In the genomic region with DNA sequence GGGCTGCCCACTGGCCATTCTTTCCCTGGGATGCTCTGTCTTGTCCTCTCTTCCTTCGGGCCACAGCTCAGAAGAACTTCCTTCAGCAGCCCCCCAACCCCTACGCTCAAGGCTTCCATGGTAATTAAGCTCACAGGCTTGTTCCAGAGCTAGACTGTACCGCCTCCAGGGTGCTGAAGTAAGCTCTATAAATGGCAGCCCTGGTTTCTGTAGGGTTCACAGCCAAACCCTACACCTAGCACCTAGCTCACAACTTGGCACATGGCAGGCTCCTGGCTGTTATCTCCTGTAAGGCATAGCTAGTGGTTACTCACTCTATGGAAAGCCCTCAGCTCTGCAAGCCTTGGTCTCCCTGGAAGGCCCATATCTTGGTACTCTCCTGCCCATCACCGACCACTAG, we compare ENCODE assay signal across 20 mouse cellular contexts. TPM values are rescaled to one million over a fixed set of nuclear protein-coding genes. Genes with fewer than 3 reads are reported as not detected.
DNase-seq lines count a peak whose midpoint lies in the region; ATAC-seq and TF ChIP-seq lines count a peak whose summit lies in the region.
"Had no signal": no experiment of that assay in that cellular context is flagged by ENCODE, and none has a peak within 500 bp of the region (broad histone marks: within the 10 kb centered on the region; RNA-seq: fewer than 3 reads in every experiment).

No protein-coding gene starts in this region.

- H3K9me3 ChIP-seq in midbrain, embryonic 10.5 days (replicated peaks): no peaks in the 10 kb centered on the region
- no peaks in the 10 kb centered on the region for H3K9me3 ChIP-seq in midbrain, embryonic 11.5 days (ENCODE audit: control insufficient read depth, low read length)
- no peaks in the 10 kb centered on the region for H3K9me3 ChIP-seq in hindbrain, embryonic 14.5 days (ENCODE audit: control insufficient read depth, low read length)
- H3K9me3 ChIP-seq in midbrain, embryonic 16.5 days (replicated peaks; ENCODE audit: control insufficient read depth, low read length, poor library complexity, severe bottlenecking): no peaks in the 10 kb centered on the region
- H3K9me3 ChIP-seq: heart, embryonic 12.5 days had no signal

- peak; percentile 38 to 39 for DNase-seq in frontal cortex, adult 2 months (ENCODE audit: extremely low spot score in 1 of 2, low spot score in 1 of 2)
- DNase-seq in frontal cortex, postnatal 14 days (ENCODE audit: low spot score in 2 of 2): no peak
- no peak for DNase-seq in midbrain, embryonic 10.5 days (ENCODE audit: low spot score)
- DNase-seq in midbrain, embryonic 11.5 days (ENCODE audit: low spot score, missing footprints): no peak
- DNase-seq in hindbrain, embryonic 14.5 days (ENCODE audit: low spot score): no peak
- no peak for DNase-seq in layer of hippocampus, adult 2 months (ENCODE audit: low spot score in 2 of 2)
- DNase-seq in layer of hippocampus, postnatal 36 days: no peak
- DNase-seq: B cell, adult 2 months; cerebellum, postnatal 25 days; gastrocnemius, postnatal 25 days; kidney, adult 18-20 months; kidney, postnatal 36 days; left cerebral cortex, postnatal 4 days; lung, postnatal 10 days had no signal

- H3K4me3 ChIP-seq in midbrain, embryonic 10.5 days: no peak overlapping the region
- no peak overlapping the region for H3K4me3 ChIP-seq in midbrain, embryonic 11.5 days (ENCODE audit: low read depth, low read length)
- H3K4me3 ChIP-seq in hindbrain, embryonic 14.5 days (replicated peaks; ENCODE audit: low read length): no peak overlapping the region
- H3K4me3 ChIP-seq in midbrain, embryonic 16.5 days (ENCODE audit: low read depth, low read length): no peak overlapping the region
- no peak overlapping the region for H3K4me3 ChIP-seq in layer of hippocampus, adult 2 months
- H3K4me3 ChIP-seq: heart, embryonic 12.5 days; megakaryocyte, embryonic 14.5 days had no signal

- H3K4me2 ChIP-seq in midbrain, embryonic 11.5 days: no peak overlapping the region
- no peak overlapping the region for H3K4me2 ChIP-seq in hindbrain, embryonic 14.5 days (replicated peaks)
- no peak overlapping the region for H3K4me2 ChIP-seq in midbrain, embryonic 16.5 days (ENCODE audit: low read length)
- H3K4me2 ChIP-seq: heart, embryonic 12.5 days had no signal

- WGBS in midbrain, embryonic 10.5 days: 79% methylated on average over 4 of the region's 4 CpGs
- WGBS in midbrain, embryonic 11.5 days: 73% methylated on average over 4 of the region's 4 CpGs
- 68% methylated on average over 4 of the region's 4 CpGs for WGBS in hindbrain, embryonic 14.5 days
- 68% methylated on average over 4 of the region's 4 CpGs for WGBS in midbrain, embryonic 16.5 days

- no peak for ATAC-seq in midbrain, embryonic 11.5 days (ENCODE audit: low FRiP score)
- ATAC-seq in hindbrain, embryonic 14.5 days (ENCODE audit: low FRiP score): no peak
- peak; percentile 16; the same call in 1 of the 2 replicates for ATAC-seq in midbrain, embryonic 16.5 days

- H3K36me3 ChIP-seq in midbrain, embryonic 10.5 days: no peaks in the 10 kb centered on the region
- H3K36me3 ChIP-seq in midbrain, embryonic 11.5 days (ENCODE audit: control insufficient read depth, insufficient read depth, low read length): no peaks in the 10 kb centered on the region
- no peaks in the 10 kb centered on the region for H3K36me3 ChIP-seq in hindbrain, embryonic 14.5 days (replicated peaks; ENCODE audit: control insufficient read depth, insufficient read depth)
- H3K36me3 ChIP-seq in midbrain, embryonic 16.5 days (ENCODE audit: control insufficient read depth, insufficient read depth, low read length): no peaks in the 10 kb centered on the region
- H3K36me3 ChIP-seq: heart, embryonic 12.5 days had no signal

- peaks cover 19% of the 10 kb centered on the region for H3K4me1 ChIP-seq in midbrain, embryonic 10.5 days
- H3K4me1 ChIP-seq in midbrain, embryonic 11.5 days (ENCODE audit: control insufficient read depth, insufficient read depth, low read length): peaks cover 2% of the 10 kb centered on the region; the same call in 1 of the 2 replicates
- peaks cover 8% of the 10 kb centered on the region for H3K4me1 ChIP-seq in hindbrain, embryonic 14.5 days (replicated peaks; ENCODE audit: control insufficient read depth, insufficient read depth, low read length)
- peaks cover 14% of the 10 kb centered on the region for H3K4me1 ChIP-seq in midbrain, embryonic 16.5 days (ENCODE audit: control insufficient read depth, insufficient read depth, low read length)

- no peaks in the 10 kb centered on the region for H3K27me3 ChIP-seq in midbrain, embryonic 10.5 days (ENCODE audit: low read depth, poor library complexity, severe bottlenecking)
- no peaks in the 10 kb centered on the region for H3K27me3 ChIP-seq in midbrain, embryonic 11.5 days (ENCODE audit: control insufficient read depth, insufficient read depth, low read length)
- H3K27me3 ChIP-seq in hindbrain, embryonic 14.5 days (ENCODE audit: control insufficient read depth, insufficient read depth, low read length): no peaks in the 10 kb centered on the region
- H3K27me3 ChIP-seq in midbrain, embryonic 16.5 days (ENCODE audit: control insufficient read depth, insufficient read depth, low read depth, low read length): no peaks in the 10 kb centered on the region
- H3K27me3 ChIP-seq: heart, embryonic 12.5 days had no signal

- H3K9ac ChIP-seq in midbrain, embryonic 11.5 days (ENCODE audit: low read length): no peak overlapping the region
- no peak overlapping the region for H3K9ac ChIP-seq in hindbrain, embryonic 14.5 days
- H3K9ac ChIP-seq in midbrain, embryonic 16.5 days (ENCODE audit: low read depth, low read length): no peak overlapping the region; the same call in 1 of the 2 replicates
- H3K9ac ChIP-seq: heart, embryonic 12.5 days; liver, embryonic 14.5 days had no signal

- TF ChIP-seq CTCF in layer of hippocampus, adult 2 months (conservative IDR thresholded peaks at IDR 0.05): no peak

- peak overlapping the region; percentile 63 for H3K27ac ChIP-seq in midbrain, embryonic 10.5 days (replicated peaks)
- no peak overlapping the region for H3K27ac ChIP-seq in midbrain, embryonic 11.5 days (ENCODE audit: low read depth, low read length)
- H3K27ac ChIP-seq in hindbrain, embryonic 14.5 days: peak overlapping the region; percentile 26; the same call in 1 of the 2 replicates
- peak overlapping the region; percentile 53; the same call in 1 of the 2 replicates for H3K27ac ChIP-seq in midbrain, embryonic 16.5 days (ENCODE audit: low read length)
- H3K27ac ChIP-seq in layer of hippocampus, adult 2 months: no peak overlapping the region
- H3K27ac ChIP-seq: liver, embryonic 14.5 days had no signal

RNA-seq across cellular contexts. Expression of gene Sh2d6, which starts 11.1 kb away (rescaled TPM):
- polyA plus RNA-seq in frontal cortex, adult 2 months (2012; rRNA removed): 1.8 and 2.3 TPM in 2 replicates
- polyA plus RNA-seq in midbrain, embryonic 10.5 days (2016; fragmentation: Nextera tagmentation; extraction: Ambion mirVana): 0.23 and 0.39 TPM in 2 replicates
- 0.41 TPM in 1 of 2 replicates, not detected in the other for polyA plus RNA-seq in midbrain, embryonic 11.5 days (2014; fragmentation: Nextera tagmentation; extraction: Ambion mirVana)
- polyA plus RNA-seq in hindbrain, embryonic 14.5 days (2014; fragmentation: Nextera tagmentation; extraction: Ambion mirVana): 0.24 and 0.82 TPM in 2 replicates
- 0.65 and 0.84 TPM in 2 replicates for polyA plus RNA-seq in midbrain, embryonic 16.5 days (2015; fragmentation: Nextera tagmentation; extraction: Ambion mirVana)
- under 1 TPM; 0.49 to 0.56 TPM for total RNA-seq in layer of hippocampus, adult 2 months (2021)
- total RNA-seq in layer of hippocampus, postnatal 36 days (2021): under 1 TPM; 0.40 to 0.45 TPM
- total RNA-seq: hematopoietic stem cell, adult 5-6 weeks had no signal
- polyA plus RNA-seq: heart, embryonic 12.5 days; liver, embryonic 14.5 days; neural tube, embryonic 11.5 days had no signal

RNA-seq across cellular contexts. Expression of gene Capg, which starts 11.6 kb away (rescaled TPM):
- 3.5 and 4.7 TPM in 2 replicates for polyA plus RNA-seq in frontal cortex, adult 2 months (2012; rRNA removed)
- 9.7 and 11.1 TPM in 2 replicates for polyA plus RNA-seq in midbrain, embryonic 10.5 days (2016; fragmentation: Nextera tagmentation; extraction: Ambion mirVana)
- 6.6 and 8.0 TPM in 2 replicates for polyA plus RNA-seq in midbrain, embryonic 11.5 days (2014; fragmentation: Nextera tagmentation; extraction: Ambion mirVana)
- 8.1 and 10.3 TPM in 2 replicates for polyA plus RNA-seq in hindbrain, embryonic 14.5 days (2014; fragmentation: Nextera tagmentation; extraction: Ambion mirVana)
- 5.9 and 6.8 TPM in 2 replicates for polyA plus RNA-seq in midbrain, embryonic 16.5 days (2015; fragmentation: Nextera tagmentation; extraction: Ambion mirVana)
- 1 to 10 TPM; 2.5 to 2.8 TPM for total RNA-seq in layer of hippocampus, adult 2 months (2021)
- total RNA-seq in layer of hippocampus, postnatal 36 days (2021): 1 to 10 TPM; 2.3 to 2.9 TPM

Comparison
In these comparisons a context has a peak if more than half of its experiments do, and no peak if none do; other contexts are left out.
1. DNase-seq: peak in frontal cortex, adult 2 months (2 of 2); none in frontal cortex, postnatal 14 days (0 of 2), midbrain, embryonic 10.5 days (single experiment), midbrain, embryonic 11.5 days (single experiment), hindbrain, embryonic 14.5 days (single experiment), layer of hippocampus, adult 2 months (0 of 2) and layer of hippocampus, postnatal 36 days (0 of 2).
2. H3K27ac ChIP-seq: peak in midbrain, embryonic 10.5 days (single experiment), hindbrain, embryonic 14.5 days (single experiment) and midbrain, embryonic 16.5 days (single experiment); none in midbrain, embryonic 11.5 days (single experiment) and layer of hippocampus, adult 2 months (single experiment).